Mouse (Mus musculus) MEL (cell line): ENCODE results near the gene Chd6.

Source experiments
- BHLHE40 ChIP-seq: IDR thresholded peaks from 2 replicates; pipeline ENCODE4 v1.6.1; 2012; ENCODE audit warnings: low read depth, mild to moderate bottlenecking, inconsistent platforms, low read length, improper control_type of control experiment, borderline replicate concordance
- CTCF ChIP-seq, 3 experiments: IDR thresholded peaks in 2 of 3; conservative IDR thresholded peaks in 1 of 3; 2 replicates each; pipeline ENCODE4 v1.5.1; 2011 to 2012; ENCODE audit warnings: low read length in 3 of 3, low read depth in 2 of 3, mild to moderate bottlenecking in 2 of 3, improper control_type of control experiment in 1 of 3, inconsistent platforms in 1 of 3, mixed read lengths in 1 of 3, moderate library complexity in 1 of 3; ENCODE audit not compliant: control insufficient read depth in 1 of 3, insufficient read depth in 1 of 3, poor library complexity in 1 of 3, severe bottlenecking in 1 of 3
- EP300 ChIP-seq, 2 experiments: IDR thresholded peaks; 2 replicates each; pipeline ENCODE4 v1.6.1; 2011; ENCODE audit warnings: improper control_type of control experiment in 2 of 2, low read length in 2 of 2, low read depth in 1 of 2, mild to moderate bottlenecking in 1 of 2
- GATA1 ChIP-seq: IDR thresholded peaks from 2 replicates; pipeline ENCODE4 v1.6.1; 2011; ENCODE audit warnings: low read depth, low read length, improper control_type of control experiment
- MAX ChIP-seq: IDR thresholded peaks from 2 replicates; pipeline ENCODE4 v1.6.1; 2011; ENCODE audit warnings: low read length, improper control_type of control experiment
- POLR2A ChIP-seq, 2 experiments: IDR thresholded peaks; 2 replicates each; pipeline ENCODE4 v1.6.1; 2011 to 2012; ENCODE audit warnings: low read length in 2 of 2, mild to moderate bottlenecking in 2 of 2, control low read depth in 1 of 2, improper control_type of control experiment in 1 of 2, low read depth in 1 of 2, moderate library complexity in 1 of 2; ENCODE audit not compliant: control insufficient read depth in 1 of 2, insufficient read depth in 1 of 2, poor library complexity in 1 of 2
- SMC3 ChIP-seq: IDR thresholded peaks from 2 replicates; pipeline ENCODE4 v1.6.1; 2011; ENCODE audit warnings: low read depth, low read length, improper control_type of control experiment
- UBTF ChIP-seq: IDR thresholded peaks from 2 replicates; pipeline ENCODE4 v1.6.1; 2012; ENCODE audit warnings: low read depth, mild to moderate bottlenecking, inconsistent platforms, low read length, improper control_type of control experiment, moderate library complexity, borderline replicate concordance; ENCODE audit not compliant: insufficient read depth
- ZKSCAN1 ChIP-seq: IDR thresholded peaks from 2 replicates; pipeline ENCODE4 v1.6.1; 2012; ENCODE audit warnings: low read depth, mild to moderate bottlenecking, inconsistent platforms, low read length, improper control_type of control experiment, moderate library complexity

DNA sequence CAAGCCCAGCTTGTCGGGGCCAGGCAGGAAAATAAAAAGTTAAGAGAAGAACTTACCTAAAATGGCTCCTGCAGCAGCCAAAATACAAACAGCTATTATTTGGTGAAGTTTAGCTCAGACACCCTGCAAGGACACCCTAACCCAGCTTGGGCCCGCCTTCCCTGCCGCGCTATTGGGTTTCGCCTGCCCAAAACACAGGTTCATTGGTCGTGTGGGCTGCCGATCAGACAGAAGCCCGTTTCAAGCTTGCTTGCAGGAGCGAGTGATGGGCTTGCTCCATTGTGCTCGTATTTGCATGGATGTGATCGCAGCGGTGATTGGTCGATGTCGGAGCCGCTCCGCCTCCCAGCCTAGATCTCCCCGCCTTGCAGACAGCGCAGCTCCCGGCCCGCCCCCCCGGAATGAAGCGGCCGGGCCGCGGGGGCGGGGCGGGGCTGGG lies at the start of gene Chd6:
- TF ChIP-seq POLR2A (IDR thresholded peaks at IDR 0.05; ENCODE audit: control insufficient read depth in 1 of 2, insufficient read depth in 1 of 2, low read depth in 1 of 2, low read length in 2 of 2, poor library complexity in 1 of 2) (peak in 1 of 2 experiments; percentile 56; a peak in 1 of 4 replicates), ZKSCAN1 (no peak), CTCF (IDR thresholded peaks at IDR 0.05 in 2 of 3, conservative IDR thresholded peaks at IDR 0.05 in 1 of 3; ENCODE audit: control insufficient read depth in 1 of 3, insufficient read depth in 1 of 3, low read depth in 2 of 3, low read length in 3 of 3, poor library complexity in 1 of 3, severe bottlenecking in 1 of 3) (no peak), MAX (no peak), UBTF (no peak), EP300 (IDR thresholded peaks at IDR 0.05; ENCODE audit: low read depth in 1 of 2, low read length in 2 of 2) (no peak), BHLHE40 (no peak), SMC3 (no peak), GATA1 (no peak)
